Mouse (Mus musculus) stomach, embryonic 15.5 days (tissue): ENCODE measurements around the gene Itga11. TPM values are rescaled to one million over a fixed set of nuclear protein-coding genes. Genes with fewer than 3 reads are reported as not detected.
A peak's percentile ranks its signal among the peaks of the same experiment; 100 is the strongest.

Experiments
- ATAC-seq: fragments of 200-750 bp; cut with Nextera tagmentation; 2 replicates; pipeline ENCODE4 v1.8.0; 2017; ENCODE audit warnings: low read depth, moderate number of reproducible peaks, moderate TSS enrichment; ENCODE audit not compliant: insufficient read depth, low FRiP score
- H3K27ac ChIP-seq: fragments of 300-500 bp; sonication (generic); 2 replicates; pipeline ENCODE4 v1.5.1; 2015; ENCODE audit warnings: mild to moderate bottlenecking, inconsistent platforms
- H3K27me3 ChIP-seq: fragments of 300-500 bp; sonication (generic); replicated peaks from 2 replicates; pipeline ENCODE4 v1.6.1; 2015; ENCODE audit warnings: inconsistent platforms
- H3K36me3 ChIP-seq: fragments of 300-500 bp; sonication (generic); 2 replicates; pipeline ENCODE4 v1.6.1; 2015; ENCODE audit warnings: inconsistent platforms
- H3K4me1 ChIP-seq: fragments of 300-500 bp; sonication (generic); 2 replicates; pipeline ENCODE4 v1.6.1; 2015; ENCODE audit warnings: inconsistent platforms
- H3K4me2 ChIP-seq: fragments of 300-500 bp; sonication (generic); 2 replicates; pipeline ENCODE4 v1.6.1; 2015; ENCODE audit warnings: mild to moderate bottlenecking, inconsistent platforms
- H3K4me3 ChIP-seq: fragments of 300-500 bp; sonication (generic); replicated peaks from 2 replicates; pipeline ENCODE4 v1.5.1; 2015; ENCODE audit warnings: inconsistent platforms
- H3K9ac ChIP-seq: fragments of 300-500 bp; sonication (generic); 2 replicates; pipeline ENCODE4 v1.6.1; 2015; ENCODE audit warnings: inconsistent platforms
- H3K9me3 ChIP-seq: fragments of 300-500 bp; sonication (generic); 2 replicates; pipeline ENCODE4 v1.6.1; 2016; ENCODE audit warnings: inconsistent platforms
- WGBS: fragments of 180-500 bp; shearing (Covaris S2); methylation state at CpG from one replicate; pipeline ENCODE4 v1.1.7; 2015; 5-methylcytosine and 5-hydroxymethylcytosine counted together
- polyA plus RNA-seq: library from polyadenylated mRNA; unstranded; fragments of >200 nt; fragmentation: Nextera tagmentation; extraction: Ambion mirVana; gene quantifications from 2 replicates; pipeline ENCODE4 v1.2.1, GENCODE M21; 2015

Gene Itga11
- polyA plus RNA-seq, 1 experiment from 2014 or later = 1.4 TPM

DNA sequence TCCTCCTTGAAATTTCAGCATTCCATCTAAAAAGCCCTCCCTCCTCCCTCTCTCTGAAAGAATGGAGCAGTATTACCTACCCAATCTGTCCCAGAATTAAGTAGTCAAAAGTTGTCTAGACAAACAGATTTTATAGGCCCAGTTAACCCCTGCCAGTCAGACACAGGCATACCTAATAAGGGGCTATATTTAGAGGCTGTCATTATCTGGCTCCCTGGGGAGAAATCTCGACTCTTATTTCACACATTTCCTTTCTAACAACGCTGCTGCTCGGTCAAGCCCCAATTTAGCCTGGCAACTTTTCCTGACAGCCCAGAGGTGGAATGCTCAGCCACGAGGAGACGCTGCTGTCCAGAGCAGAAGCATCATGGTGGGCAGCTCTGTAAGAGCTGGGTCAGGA lies 47.6 kb downstream of the Itga11 start:
- Histone ChIP-seq H3K36me3 (no peaks in the 10 kb centered on the region), H3K9ac (no peak overlapping the region), H3K27ac (no peak overlapping the region), H3K4me1 (no peaks in the 10 kb centered on the region), H3K4me3 (no peak overlapping the region), H3K4me2 (no peak overlapping the region), H3K9me3 (no peaks in the 10 kb centered on the region), H3K27me3 (no peaks in the 10 kb centered on the region)
- ATAC-seq = no peak
- WGBS = 33% methylated on average over 5 of the region's 5 CpGs

DNA sequence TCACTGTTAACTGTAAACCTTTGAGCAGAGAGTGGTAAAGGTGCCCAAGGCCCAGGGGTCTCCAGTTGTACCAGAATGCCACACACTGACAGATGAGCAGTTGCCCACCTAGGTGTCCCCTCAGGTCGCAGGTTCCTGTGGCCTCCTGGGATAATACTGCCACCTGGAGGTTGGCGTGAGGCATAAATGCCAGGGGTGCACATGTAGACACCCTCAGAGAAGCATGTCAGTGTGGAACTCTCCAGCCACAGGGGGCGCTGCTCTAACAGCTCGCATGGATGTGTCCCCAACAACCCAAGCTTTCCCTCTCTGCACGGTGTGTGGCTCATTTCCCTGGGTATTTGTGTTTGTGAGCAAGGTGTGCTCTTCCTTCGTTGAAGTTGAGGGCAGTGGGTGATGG lies 48.8 kb downstream of the Itga11 start:
- Histone ChIP-seq H3K9ac (no peak overlapping the region), H3K27me3 (no peaks in the 10 kb centered on the region), H3K4me1 (no peaks in the 10 kb centered on the region), H3K9me3 (no peaks in the 10 kb centered on the region), H3K4me2 (no peak overlapping the region), H3K36me3 (no peaks in the 10 kb centered on the region), H3K27ac (no peak overlapping the region), H3K4me3 (no peak overlapping the region)
- ATAC-seq = no peak
- 55% methylated on average over 6 of the region's 6 CpGs for WGBS

DNA sequence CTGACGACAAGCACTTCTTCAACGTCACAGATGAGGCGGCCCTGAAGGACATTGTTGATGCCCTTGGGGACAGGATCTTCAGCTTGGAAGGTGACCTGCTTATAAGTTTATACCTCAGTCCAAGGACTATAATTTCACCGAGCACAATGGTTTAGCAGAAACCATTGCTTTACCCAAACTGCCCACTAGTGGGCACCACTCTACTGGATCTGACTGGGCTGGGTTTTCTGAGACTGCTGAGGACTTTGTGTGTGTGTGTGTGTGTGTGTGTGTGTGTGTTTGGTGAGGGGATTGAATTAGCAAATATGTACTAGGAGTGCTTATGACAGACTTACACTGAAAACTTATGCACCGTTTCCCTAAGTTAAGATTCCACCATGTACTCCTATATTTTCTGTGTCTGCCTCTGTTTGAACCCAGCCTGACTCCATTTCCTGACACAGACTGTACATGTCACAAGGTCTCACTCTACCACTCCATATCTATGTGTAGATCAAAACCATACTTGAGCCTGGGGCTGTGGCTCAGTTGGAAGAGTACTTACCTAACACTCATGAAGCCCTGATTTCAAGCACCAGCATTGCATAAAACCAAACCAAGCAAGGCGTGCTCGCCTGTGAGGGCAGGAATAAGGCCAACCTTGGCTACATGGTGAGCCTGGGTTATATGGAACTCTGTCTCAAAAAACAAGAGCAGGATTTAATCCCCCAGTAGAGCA lies 67.1 kb downstream of the Itga11 start:
- H3K36me3 ChIP-seq = no peaks in the 10 kb centered on the region
- no peaks in the 10 kb centered on the region for H3K27me3 ChIP-seq
- no peaks in the 10 kb centered on the region for H3K9me3 ChIP-seq
- H3K4me3 ChIP-seq = no peak overlapping the region
- H3K4me1 ChIP-seq = 0 out of 2 replicates have a peak, but pooled peaks cover 3% of the 10 kb centered on the region
- 55% methylated on average over 7 of the region's 7 CpGs for WGBS
- no peak for ATAC-seq
- H3K4me2 ChIP-seq = no peak overlapping the region
- H3K27ac ChIP-seq = no peak overlapping the region
- no peak overlapping the region for H3K9ac ChIP-seq

DNA sequence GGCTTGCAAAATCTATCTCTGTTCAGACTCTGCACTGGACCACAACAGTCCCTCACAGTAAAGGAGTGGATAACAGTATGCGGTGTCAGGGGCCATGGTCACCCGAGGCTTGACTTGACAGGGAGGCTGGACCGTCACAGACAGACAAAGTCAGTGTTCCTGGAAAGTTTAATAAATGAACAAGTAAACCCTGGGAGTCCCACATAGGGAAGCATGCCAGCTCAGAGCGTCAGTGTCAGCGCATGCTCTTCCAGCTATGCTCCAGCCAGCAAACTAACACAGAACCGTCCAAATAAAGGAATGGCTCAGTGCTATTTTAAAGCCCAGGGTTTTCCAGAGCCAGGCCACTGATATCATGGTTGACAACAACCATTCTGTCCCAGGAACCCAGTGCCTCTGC lies 69.0 kb downstream of the Itga11 start:
- no peak for ATAC-seq
- Histone ChIP-seq H3K4me3 (no peak overlapping the region), H3K36me3 (no peaks in the 10 kb centered on the region), H3K9ac (no peak overlapping the region), H3K4me1 (0 out of 2 replicates have a peak, but pooled peaks cover 3% of the 10 kb centered on the region), H3K4me2 (no peak overlapping the region), H3K9me3 (no peaks in the 10 kb centered on the region), H3K27me3 (no peaks in the 10 kb centered on the region), H3K27ac (no peak overlapping the region)
- 51% methylated on average over 6 of the region's 6 CpGs for WGBS

DNA sequence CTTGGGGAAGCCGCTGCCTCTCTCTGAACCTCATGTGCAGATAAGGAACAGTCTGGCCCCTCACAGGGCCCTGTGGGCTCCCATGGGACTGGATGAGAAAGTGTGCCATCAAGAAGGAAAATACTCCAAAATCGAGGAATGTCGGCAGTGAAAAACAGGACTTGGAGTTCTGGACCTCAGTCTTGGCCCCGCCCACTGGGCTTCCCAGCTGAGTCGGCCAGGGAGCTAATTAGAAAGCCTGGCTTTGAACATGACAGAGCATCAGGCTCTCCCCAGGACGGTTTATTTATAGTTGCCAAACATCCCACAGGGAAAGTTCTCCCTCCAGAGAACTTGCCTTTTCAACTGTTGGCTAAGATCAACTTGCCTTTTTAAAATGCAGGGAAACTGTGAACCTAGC lies 72.0 kb downstream of the Itga11 start:
- Histone ChIP-seq H3K4me1 (0 out of 2 replicates have a peak, but pooled peaks cover 3% of the 10 kb centered on the region), H3K4me3 (no peak overlapping the region), H3K9me3 (no peaks in the 10 kb centered on the region), H3K36me3 (no peaks in the 10 kb centered on the region), H3K27ac (no peak overlapping the region), H3K27me3 (no peaks in the 10 kb centered on the region), H3K9ac (no peak overlapping the region), H3K4me2 (peak overlapping the region; percentile 5; the same call in 1 of the 2 replicates)
- WGBS = 47% methylated on average over 6 of the region's 6 CpGs
- no peak for ATAC-seq

DNA sequence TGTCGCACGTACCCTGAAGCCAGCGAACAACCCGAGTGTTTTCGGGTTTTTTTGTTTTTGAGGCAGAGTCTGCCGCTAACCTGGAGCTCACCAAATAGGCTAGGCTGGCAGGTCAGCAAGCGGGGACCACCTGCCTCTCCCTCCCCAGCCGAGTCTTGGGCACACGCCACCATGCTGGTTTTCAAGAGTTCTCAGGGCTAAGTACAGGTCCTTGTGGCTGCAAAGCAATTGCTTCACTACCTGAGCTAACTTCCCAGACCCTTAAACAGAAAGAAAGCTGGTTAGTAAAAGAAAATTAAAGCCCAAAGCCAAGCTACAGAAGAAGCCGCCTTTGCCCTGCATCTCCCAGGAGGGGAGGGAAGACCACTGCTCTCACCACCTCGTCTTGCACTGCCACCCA lies 72.8 kb downstream of the Itga11 start:
- WGBS = 89% methylated on average over 11 of the region's 11 CpGs
- 0 out of 2 replicates have a peak, but pooled peaks cover 3% of the 10 kb centered on the region for H3K4me1 ChIP-seq
- no peak for ATAC-seq
- H3K27ac ChIP-seq = no peak overlapping the region
- H3K9ac ChIP-seq = no peak overlapping the region
- H3K4me2 ChIP-seq = no peak overlapping the region
- no peaks in the 10 kb centered on the region for H3K27me3 ChIP-seq
- no peak overlapping the region for H3K4me3 ChIP-seq
- no peaks in the 10 kb centered on the region for H3K36me3 ChIP-seq
- H3K9me3 ChIP-seq = no peaks in the 10 kb centered on the region

DNA sequence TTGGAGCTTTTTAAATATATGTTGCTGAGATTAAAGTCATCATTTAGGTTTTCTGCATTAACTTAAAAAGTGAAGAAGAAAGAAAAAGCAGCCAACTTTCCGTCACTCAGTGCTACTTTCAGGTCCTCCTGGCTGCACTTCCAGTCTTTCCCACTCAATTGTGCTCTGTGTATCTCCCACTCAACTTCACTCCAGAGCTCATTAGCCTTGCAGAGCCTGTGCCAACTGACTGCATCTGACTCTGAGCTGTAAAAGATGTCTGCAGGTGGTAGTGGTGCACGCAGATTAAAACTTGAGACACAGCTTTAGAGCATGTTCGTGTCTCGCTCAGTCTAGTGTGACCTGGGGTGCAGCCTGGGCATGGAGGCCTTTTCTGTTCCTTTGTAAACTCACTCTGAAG lies 80.7 kb downstream of the Itga11 start:
- ATAC-seq = no peak

DNA sequence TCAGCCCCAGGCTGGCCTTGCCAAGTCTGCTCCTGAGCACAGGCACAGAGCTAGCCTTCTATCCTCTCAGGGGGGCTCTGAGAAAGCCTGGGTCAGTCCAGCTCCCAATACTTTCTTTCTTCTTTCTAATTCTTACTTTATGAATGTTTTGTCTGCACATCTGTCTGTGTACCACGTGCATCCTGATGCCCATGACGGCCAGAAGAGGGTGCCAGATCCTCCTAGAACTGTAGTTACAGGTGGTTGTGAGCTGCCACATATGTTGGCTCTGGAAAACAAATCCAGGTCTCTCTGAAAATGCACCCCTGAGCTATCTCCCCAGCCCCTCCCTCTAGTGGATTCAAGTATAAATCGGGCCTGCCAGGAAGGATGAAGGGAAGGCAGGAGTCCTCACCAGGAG lies 82.0 kb downstream of the Itga11 start:
- Histone ChIP-seq H3K4me3 (no peak overlapping the region), H3K9ac (no peak overlapping the region), H3K9me3 (no peaks in the 10 kb centered on the region), H3K27ac (no peak overlapping the region), H3K27me3 (no peaks in the 10 kb centered on the region), H3K4me2 (no peak overlapping the region), H3K36me3 (no peaks in the 10 kb centered on the region), H3K4me1 (no peaks in the 10 kb centered on the region)
- 61% methylated on average over 3 of the region's 3 CpGs for WGBS
- no peak for ATAC-seq

More for the DNA sequence above, 80.7 kb downstream of the Itga11 start:
- no peaks in the 10 kb centered on the region for H3K27me3 ChIP-seq
- H3K36me3 ChIP-seq = no peaks in the 10 kb centered on the region
- H3K4me2 ChIP-seq = no peak overlapping the region
- no peaks in the 10 kb centered on the region for H3K9me3 ChIP-seq
- no peak overlapping the region for H3K4me3 ChIP-seq
- WGBS = 86% methylated on average over 4 of the region's 4 CpGs
- H3K9ac ChIP-seq = no peak overlapping the region
- H3K4me1 ChIP-seq = no peaks in the 10 kb centered on the region
- no peak overlapping the region for H3K27ac ChIP-seq

DNA sequence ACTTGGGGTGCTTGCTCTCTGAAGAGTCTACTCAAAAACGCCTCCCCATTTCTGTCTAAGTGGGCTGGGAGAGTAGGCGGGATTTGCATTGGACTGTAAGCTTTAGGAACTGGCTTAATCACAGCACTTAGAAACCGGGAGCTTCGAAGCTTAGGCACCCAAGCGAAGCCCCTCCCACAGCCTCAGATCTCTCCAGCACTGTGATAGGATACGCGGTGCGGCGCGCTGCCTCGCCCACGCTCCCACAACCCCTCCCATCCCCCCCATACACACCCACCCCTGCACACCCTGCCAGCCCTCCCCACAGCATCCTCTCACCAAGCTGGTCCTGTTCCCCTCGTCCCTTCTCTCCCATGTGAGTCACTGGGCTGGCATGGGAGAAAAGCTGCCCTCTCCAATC lies 85.9 kb downstream of the Itga11 start:
- H3K27me3 ChIP-seq = no peaks in the 10 kb centered on the region

DNA sequence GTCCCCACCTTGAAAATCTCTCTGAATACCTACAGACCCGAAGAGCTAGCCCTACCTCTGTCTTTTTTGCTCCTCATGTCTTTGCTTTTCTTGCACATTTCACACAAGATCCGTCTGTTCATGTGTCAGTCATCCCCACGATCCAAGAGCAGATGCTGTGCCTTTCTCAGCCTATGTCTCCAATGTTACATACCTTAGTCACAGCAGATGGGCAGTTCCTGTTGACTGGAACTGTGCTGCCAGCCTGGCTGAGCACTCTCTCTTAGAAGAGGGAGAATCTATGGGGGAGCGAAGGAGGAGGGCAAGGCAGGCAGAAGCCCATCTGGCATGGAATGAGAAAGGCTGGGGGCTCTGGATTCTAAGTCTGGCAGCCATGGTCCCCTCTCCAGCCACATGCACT lies 87.7 kb downstream of the Itga11 start:
- Histone ChIP-seq H3K4me1 (no peaks in the 10 kb centered on the region), H3K9me3 (no peaks in the 10 kb centered on the region), H3K9ac (no peak overlapping the region), H3K36me3 (no peaks in the 10 kb centered on the region), H3K27ac (no peak overlapping the region), H3K4me3 (no peak overlapping the region), H3K27me3 (no peaks in the 10 kb centered on the region), H3K4me2 (no peak overlapping the region)
- 75% methylated on average over 4 of the region's 4 CpGs for WGBS
- no peak for ATAC-seq

More for the DNA sequence above, 85.9 kb downstream of the Itga11 start:
- ATAC-seq = no peak
- Histone ChIP-seq H3K9me3 (no peaks in the 10 kb centered on the region), H3K4me3 (no peak overlapping the region), H3K36me3 (no peaks in the 10 kb centered on the region), H3K4me2 (peak overlapping the region; percentile 29; the same call in 1 of the 2 replicates), H3K9ac (no peak overlapping the region), H3K4me1 (no peaks in the 10 kb centered on the region), H3K27ac (no peak overlapping the region)
- 18% methylated on average over 13 of the region's 13 CpGs for WGBS

DNA sequence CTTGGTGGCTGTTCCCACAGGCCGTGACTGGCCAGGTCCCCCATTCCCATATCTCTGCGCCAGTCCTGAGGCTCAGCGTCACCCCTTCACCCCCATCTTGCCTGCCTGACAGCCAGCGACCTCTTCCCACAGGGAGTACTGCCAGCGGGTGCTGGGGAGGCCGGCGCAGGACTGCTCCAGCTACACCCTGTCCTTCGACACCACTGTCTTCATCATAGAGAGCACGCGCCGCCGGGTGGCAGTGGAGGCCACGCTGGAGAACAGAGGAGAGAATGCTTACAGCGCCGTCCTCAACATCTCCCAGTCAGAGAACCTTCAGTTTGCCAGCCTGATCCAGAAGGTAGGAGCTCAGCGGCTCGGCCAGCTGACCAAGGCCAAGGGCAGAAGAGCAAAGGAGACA lies 89.8 kb downstream of the Itga11 start:
- Histone ChIP-seq H3K4me1 (no peaks in the 10 kb centered on the region), H3K4me2 (no peak overlapping the region), H3K27ac (no peak overlapping the region), H3K36me3 (no peaks in the 10 kb centered on the region), H3K9ac (no peak overlapping the region), H3K27me3 (no peaks in the 10 kb centered on the region), H3K9me3 (no peaks in the 10 kb centered on the region), H3K4me3 (no peak overlapping the region)
- 75% methylated on average over 17 of the region's 17 CpGs for WGBS
- no peak for ATAC-seq

DNA sequence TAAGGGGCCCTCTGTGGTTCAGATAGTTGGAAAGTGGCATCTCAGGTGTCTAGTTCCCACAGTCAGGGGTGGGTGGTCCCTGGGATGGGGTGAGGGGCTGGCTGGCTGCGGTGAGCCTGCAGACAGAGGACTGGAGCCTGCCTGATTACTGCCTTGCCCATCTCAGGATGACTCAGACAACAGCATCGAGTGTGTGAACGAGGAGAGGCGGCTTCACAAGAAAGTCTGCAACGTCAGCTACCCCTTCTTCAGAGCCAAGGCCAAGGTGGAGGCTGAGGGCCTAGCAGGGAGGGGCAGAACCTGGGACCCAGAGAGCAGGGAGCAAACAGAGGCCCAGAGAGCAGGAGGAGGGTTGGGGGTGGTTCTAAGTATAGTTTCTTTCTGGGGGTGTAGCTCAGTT lies 90.7 kb downstream of the Itga11 start:
- ATAC-seq = no peak
- Histone ChIP-seq H3K4me2 (no peak overlapping the region), H3K27me3 (no peaks in the 10 kb centered on the region), H3K9ac (no peak overlapping the region), H3K4me3 (no peak overlapping the region), H3K36me3 (no peaks in the 10 kb centered on the region), H3K4me1 (no peaks in the 10 kb centered on the region), H3K27ac (no peak overlapping the region), H3K9me3 (no peaks in the 10 kb centered on the region)
- 76% methylated on average over 5 of the region's 5 CpGs for WGBS

DNA sequence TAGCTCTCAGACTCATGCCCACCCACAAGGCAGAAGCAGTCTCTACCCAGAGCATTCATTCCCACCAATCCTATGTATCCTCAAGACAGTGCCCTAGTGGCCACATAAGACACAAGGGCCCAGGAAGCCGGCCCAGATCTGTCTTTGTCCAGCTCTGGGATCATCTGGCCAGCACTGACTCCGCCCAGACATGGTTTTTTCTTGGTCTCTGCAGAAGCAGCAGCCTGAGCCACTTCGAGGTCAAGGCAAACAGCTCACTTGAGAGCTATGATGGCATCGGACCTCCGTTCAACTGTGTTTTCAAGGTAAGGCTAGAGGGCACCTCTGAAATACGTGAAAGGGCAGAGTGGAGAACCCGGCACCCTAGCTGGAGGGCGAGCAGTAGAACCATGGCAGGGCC lies 95.1 kb downstream of the Itga11 start:
- no peaks in the 10 kb centered on the region for H3K36me3 ChIP-seq
- no peaks in the 10 kb centered on the region for H3K9me3 ChIP-seq
- H3K4me2 ChIP-seq = no peak overlapping the region
- H3K27me3 ChIP-seq = no peaks in the 10 kb centered on the region
- no peaks in the 10 kb centered on the region for H3K4me1 ChIP-seq
- no peak overlapping the region for H3K4me3 ChIP-seq
- ATAC-seq = no peak
- no peak overlapping the region for H3K27ac ChIP-seq
- no peak overlapping the region for H3K9ac ChIP-seq
- WGBS = 65% methylated on average over 8 of the region's 8 CpGs
